Mouse (Mus musculus) A20 (cell line): ENCODE results near the gene Pgam1.
"Not testable (repeated sequence)": the region's sequence is repeated elsewhere in the genome, so short reads cannot be mapped to it uniquely, and the experiment has no call there.

Experiments
- DNase-seq: peaks from one replicate; pipeline ENCODE4 v3.0.0-alpha.2; 2011; ENCODE audit warnings: low read depth, low spot score

Pgam1 gene

DNA sequence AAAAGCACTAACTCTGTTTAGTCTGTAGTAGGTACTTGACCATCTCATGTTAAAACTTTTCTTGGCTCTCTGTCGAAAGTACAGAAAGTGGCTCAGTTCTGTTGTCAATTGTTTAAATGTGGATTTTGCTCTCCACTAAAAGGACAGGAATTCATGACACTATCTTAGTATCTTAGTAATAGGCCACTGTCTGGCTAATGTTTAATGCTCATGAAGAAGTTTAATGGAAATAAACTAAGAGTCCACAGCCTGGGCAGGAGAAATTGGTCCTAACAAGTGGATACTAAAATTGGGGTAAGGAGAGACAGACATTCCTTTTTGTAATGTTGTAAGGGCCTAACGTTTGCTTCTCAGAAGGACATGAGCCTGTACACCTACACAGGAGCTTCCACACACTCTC is 1.3 kb upstream of the Pgam1 start:
- DNase-seq: peak; percentile 19

DNA sequence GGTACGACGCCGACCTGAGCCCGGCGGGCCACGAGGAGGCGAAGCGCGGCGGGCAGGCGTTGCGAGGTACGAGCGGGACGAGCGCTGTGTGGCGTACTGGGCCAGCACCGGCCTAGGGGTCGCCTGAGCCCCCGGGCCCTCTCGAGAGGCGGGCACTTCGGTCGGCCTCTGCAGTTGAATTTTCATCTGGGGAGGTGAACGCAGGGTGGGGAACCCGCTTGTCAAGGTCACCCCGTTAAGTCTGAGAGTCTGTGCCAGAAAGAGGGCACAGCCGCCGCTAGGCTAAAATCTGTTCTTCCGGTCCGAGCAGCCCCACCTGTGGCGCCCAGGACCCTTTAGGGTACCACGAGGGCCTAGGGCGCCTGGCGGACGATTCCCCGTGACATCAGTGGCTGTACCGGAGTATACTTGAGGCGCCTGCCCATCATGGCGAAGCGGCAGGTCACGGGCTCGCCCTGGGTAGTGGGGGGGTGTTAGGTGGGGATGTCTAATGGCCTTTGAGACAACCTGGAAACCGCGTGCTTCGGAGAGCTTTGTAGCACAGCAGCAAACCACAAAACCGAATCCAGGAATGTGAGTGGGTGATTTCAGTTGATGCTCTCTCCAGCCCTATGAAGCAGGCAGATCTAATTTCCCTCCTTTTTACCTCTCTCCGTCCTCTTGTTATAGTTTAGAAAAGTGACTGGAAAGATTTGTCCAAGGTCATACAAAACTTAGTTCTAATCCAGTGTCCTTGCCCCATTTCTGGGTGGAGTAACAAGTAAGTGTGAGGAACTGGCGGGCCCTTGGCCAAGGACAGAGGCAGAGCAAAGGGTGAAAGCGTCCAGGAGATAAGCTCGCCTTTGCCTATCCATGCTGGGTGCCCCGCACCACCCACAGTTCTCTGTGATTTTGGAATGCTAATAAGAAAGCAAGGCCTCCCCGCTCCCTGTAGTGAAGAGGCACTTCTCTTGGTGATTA is 678 bp downstream of the Pgam1 start:
- peak; percentile 43 for DNase-seq

DNA sequence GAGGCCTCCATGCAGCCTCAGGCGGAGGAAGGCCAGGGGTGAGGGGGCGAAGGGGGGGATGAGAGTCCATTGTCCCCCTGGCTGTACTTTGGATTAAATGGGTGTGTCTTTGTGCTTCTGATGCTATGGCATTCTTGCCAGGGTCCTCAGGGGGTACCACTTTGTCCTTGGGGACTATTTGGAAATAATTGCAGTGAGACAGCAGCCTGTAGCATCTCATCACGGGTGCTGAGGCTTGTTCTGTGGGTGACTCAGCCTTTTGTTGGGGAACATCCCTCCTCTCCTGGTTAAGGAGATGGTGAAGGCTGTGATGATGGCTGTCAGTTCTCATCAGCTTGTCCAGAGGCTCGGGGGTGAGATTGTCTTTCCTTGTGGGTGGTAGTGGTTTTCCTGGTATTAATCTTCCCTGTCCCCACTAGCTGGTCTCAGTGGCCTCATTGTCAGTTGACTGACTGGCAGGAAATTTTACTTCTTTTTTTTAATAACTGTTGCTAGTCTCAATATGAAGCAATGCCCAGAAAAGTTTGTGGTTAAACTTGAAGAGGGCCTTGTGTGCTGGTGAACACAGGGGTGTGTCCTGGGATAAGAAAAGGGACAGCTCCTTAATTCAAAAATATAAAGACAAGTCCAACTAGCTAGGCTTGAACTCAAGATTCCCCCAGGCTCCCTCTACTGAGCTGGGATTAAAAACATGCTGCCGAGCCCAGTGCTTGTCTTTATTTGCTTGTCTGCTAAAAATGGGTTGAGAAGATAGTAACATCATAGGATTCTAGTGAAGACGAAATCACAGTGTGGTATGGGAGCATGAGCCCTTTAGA is 2.3 kb downstream of the Pgam1 start:
- peak; percentile 19 for DNase-seq

GRCm38 (mm10) chr19:41914592-41914882 is 2.8 kb downstream of the Pgam1 start:
- DNase-seq: not testable (repeated sequence)

GRCm38 (mm10) chr19:41915294-41915693 is 3.6 kb downstream of the Pgam1 start:
- no peak for DNase-seq

- DNase-seq: no peak
These were observed 5.1 kb downstream of the Pgam1 start for GRCm38 (mm10) chr19:41916853-41917252.

- DNase-seq: peak; percentile 29
These were observed 7.7 kb downstream of the Pgam1 start for GRCm38 (mm10) chr19:41919471-41919870.

DNA sequence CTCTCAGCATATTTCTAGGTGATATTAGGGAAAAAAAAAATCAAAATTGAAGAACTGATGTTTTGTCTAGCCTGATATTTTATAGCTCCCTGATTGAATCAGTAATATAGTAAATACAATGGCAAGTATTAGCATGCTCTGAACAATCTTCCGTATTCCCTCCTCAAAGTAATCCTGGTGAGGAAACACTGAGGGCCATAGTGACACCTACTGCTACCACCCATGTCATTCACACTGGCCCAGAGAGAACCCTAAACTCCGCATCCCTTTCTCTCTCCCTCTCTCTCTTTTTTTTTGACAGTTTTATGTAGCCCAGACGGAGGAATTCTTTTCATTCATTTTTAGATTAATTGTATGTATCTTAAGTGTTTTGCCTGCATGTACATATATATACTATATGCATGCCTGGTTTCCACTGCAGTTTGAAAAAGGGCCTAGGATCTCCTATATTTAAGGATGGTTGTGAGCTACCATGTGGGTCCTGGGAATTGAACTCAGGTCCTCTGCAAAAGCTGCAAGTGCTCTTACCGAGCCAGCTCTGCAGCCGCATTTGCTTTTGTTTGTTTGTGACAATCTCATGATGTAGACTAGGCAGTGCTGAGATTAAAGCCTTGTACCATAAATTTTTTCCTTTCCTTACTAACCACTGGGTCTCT is 8.8 kb downstream of the Pgam1 start:
- DNase-seq: no peak

- no peak for DNase-seq
These were observed 21.0 kb downstream of the Pgam1 start for GRCm38 (mm10) chr19:41932686-41933085.

DNA sequence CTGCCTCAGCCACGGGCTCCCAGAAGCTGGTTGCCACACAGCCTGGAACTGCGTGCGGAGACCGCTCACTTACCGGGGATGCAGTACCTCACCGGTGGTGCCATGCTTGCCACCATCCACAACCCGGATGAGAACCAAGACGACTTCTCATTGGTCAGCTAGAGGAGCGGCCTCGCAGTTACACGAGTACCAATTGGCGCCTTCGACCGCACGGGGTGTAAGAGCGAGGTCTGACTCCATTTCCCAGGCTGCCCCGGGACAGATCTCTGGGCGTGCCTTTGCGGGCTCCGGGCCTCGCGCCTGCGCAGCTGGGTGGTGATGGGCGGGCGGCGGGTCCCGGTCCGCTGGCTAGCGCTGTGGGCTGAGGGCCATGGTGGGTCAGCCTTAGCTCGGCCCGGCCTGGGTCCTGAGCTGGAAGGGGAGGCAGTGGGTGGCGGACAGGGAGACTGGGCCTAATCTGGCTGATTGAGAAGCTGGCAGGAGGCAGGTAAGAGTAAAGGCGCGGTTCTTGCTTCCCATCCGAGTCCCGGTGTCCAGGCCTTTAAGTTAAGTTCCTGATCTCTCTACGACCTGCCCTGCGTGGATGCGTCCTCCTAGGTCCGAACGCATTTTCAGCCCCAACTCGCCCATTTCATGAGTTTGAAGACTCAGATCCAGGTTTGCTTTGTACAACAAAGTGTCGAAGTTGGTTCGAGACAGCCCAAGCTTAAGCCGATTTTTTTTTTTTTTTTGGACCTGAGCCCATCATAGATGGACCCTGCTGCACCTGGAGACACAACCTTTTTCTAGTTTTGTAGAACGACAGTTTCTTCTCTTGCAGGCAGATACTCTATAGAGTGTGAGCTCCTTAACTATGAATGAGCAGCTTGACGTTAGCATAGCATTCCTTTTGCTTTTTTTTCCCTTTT is 21.7 kb downstream of the Pgam1 start, which contains the start of the genes Exosc1 and Zdhhc16:
Exosc1 (minus strand) TSS at position 245 of the 908 bp plus-strand sequence.
Zdhhc16 (plus strand) TSS at position 302 of the 908 bp plus-strand sequence.
- peak; percentile 97 for DNase-seq

DNA sequence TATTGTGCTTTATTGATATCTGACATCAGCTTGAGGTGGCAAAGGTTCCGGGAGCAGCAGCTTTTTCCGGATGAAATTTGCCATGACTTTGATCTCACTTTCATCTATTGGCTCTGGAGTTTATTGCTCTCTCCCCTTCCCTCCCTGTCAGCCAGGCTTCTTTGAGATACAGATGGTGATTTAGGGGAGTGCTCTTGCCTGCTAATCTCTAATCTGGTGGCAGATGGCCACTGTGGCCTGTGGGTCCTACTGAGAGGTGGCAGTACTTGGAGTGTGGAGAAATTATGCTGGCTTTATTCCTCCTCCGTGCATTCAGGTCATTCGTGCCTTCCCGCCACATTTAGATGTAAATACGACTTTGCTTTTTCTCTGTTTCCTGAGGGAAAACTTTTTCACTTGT is 22.4 kb downstream of the Pgam1 start:
- DNase-seq: no peak

DNA sequence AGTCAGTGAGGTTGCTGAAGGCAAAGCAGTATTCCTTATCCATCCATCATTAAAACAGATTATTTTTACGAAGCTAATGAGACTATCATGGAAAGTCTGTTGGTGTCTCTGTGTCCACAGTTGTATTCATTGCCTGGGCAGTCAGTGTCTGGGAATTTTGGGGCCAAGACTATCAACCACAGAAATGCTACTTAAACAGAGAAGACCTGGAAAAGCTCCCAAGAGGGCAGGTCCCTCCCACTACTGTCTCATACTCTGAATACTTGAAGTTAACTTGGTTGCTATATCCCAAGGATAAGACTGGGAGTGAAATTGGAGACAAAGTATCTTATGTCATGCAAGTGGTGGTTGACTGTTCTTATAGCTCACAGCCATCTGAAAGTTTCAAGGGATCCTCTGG is 24.2 kb downstream of the Pgam1 start:
- no peak for DNase-seq

DNA sequence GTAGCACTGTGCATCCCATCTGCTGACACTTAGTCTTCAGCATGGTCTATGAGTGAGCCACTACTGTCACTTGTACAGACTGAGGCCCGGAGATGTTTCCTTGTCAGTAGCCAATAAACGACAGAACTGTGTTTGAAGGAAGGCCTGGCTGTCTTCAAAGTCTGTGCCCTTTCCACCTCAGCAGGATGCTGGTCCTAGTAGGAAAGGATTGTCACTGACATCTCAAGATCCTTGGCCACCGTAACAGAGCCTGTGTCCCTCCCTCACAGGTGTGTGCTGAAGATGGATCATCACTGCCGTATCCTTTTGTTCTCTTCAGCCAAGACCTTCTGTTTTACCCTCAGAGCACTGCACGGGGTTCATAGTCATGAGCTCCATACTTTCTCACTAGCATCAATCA is 26.8 kb downstream of the Pgam1 start:
- no peak for DNase-seq

- DNase-seq: no peak
These were observed 32.1 kb downstream of the Pgam1 start for GRCm38 (mm10) chr19:41943841-41944240.

DNA sequence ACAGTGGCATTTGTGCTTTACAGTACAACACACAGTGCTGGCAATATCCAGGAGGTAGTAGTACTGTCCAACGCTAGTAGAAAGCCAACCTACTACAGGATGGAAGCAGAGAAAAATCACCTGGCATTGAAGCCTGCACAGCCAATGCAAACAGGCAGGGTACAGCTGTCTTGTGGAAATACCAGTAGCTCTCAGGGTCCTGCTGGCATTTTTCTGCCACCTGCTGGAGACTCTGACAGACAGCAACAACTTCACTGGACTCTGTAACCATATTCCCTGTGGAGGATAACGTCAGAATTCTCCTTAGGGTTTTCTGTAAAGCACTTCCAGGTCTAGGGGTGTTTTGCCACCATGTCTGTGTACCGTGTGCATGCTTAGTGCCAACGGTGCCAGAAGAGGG is 40.6 kb downstream of the Pgam1 start:
- no peak for DNase-seq

DNA sequence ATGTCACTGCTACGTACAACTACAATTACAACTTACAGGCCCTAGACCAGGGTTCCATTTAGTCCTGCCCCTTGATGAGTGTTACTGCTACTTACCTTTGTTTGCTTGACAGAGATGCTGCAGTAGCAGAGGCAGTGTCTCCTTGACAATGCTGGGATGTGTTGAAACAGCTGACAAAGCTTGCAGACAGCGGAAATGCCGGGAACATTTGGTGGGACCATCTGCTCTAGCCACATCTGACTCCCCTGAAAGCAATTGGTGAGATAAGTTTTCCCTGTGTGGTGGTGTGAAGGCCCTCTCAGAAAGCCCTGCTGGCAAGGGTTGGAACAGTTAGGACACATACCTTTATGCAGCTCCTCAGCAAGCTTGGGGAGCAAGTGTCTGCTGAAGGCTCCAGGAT is 41.9 kb downstream of the Pgam1 start:
- no peak for DNase-seq
